Mouse (Mus musculus) heart, adult 2 months (tissue): ENCODE measurements around the gene Megf6.

Experiments used
- CTCF ChIP-seq: fragments of 200-600 bp; IDR thresholded peaks from 2 replicates; pipeline ENCODE4 v1.8.1; 2022; ENCODE audit warnings: antibody characterized with exemption, mild to moderate bottlenecking, moderate library complexity
- EP300 ChIP-seq: fragments of 200-500 bp; IDR thresholded peaks from 2 replicates; pipeline ENCODE4 v1.6.1; 2011; ENCODE audit warnings: low read depth, low read length, control low read depth; ENCODE audit not compliant: insufficient read depth

DNA sequence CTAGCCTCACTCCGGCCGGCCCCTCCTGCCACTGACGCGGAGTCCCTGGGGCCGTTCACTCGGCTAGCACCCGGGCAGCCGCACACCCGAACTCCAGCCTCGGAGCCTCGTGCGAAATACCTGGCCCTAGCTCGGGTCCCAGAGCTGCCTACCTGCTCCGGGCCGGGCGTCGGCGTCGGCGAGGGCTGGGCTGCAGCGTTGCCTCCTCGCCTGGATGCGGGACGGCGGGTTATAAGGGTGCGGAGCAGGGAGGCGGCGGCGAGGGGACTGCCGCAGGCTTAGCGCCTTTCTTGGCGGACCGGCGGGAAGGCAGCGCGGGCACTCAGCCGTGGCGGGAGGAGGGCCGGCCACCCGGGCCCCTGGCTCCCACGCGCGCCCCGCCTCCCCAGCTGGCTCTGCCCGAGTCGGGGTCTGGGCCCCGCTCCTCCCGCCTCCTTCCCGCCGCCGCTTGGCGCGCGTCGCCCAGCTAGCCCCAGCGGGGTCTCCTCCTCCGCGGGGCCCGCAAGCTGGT, 30.8 kb upstream of the Megf6 start:
- TF ChIP-seq CTCF (no peak), EP300 (no peak)
